Mouse (Mus musculus): ENCODE results near the gene Alox12.

- no peak for TF ChIP-seq CTCF (IDR thresholded peaks at IDR 0.05; ENCODE audit: borderline replicate concordance, control insufficient read depth, extremely low read depth, insufficient read depth, low read length, poor library complexity)
- TF ChIP-seq POLR2A (IDR thresholded peaks at IDR 0.05; ENCODE audit: control insufficient read depth, extremely low read depth, insufficient read depth, low read length, poor library complexity): no peak
Observed at GRCm38 (mm10) chr11:70278961-70279360, 23.8 kb upstream of the Alox12 start.

Data from thymus, adult 2 months (tissue).